Mouse (Mus musculus): ENCODE results near the gene Fkbpl. TPM values are rescaled to one million over a fixed set of nuclear protein-coding genes. Genes with fewer than 3 reads are reported as not detected.

The Fkbpl gene
- total and polyA plus RNA-seq, 3 experiments, result 1.6 to 11.9 (median 6.5) TPM

- Histone ChIP-seq H3K36me3 (replicated peaks) (peaks cover 34% of the 10 kb centered on the region), H3K4me3 (ENCODE audit: low read depth, low read length) (peak overlapping the region; percentile 68), H3K4me1 (ENCODE audit: insufficient read depth, low read depth, low read length) (peaks cover 38% of the 10 kb centered on the region), H3K9me3 (replicated peaks) (no peaks in the 10 kb centered on the region), H3K27me3 (ENCODE audit: insufficient read depth, low read length) (peaks cover 20% of the 10 kb centered on the region)
- no peak for ATAC-seq (ENCODE audit: extremely low read depth, insufficient number of reproducible peaks, low FRiP score, poor library complexity, severe bottlenecking)
- TF ChIP-seq GATA2 (IDR thresholded peaks at IDR 0.05; ENCODE audit: borderline replicate concordance, low read depth, low read length) (no peak), TAL1 (conservative IDR thresholded peaks at IDR 0.05; ENCODE audit: low read depth, low read length) (no peak), POLR2AphosphoS5 (IDR thresholded peaks at IDR 0.05; ENCODE audit: insufficient replicate concordance, low read depth, low read length) (no peak), CTCF (IDR thresholded peaks at IDR 0.05; ENCODE audit: low read depth, low read length) (no peak), GATA1 (IDR thresholded peaks at IDR 0.05; ENCODE audit: borderline replicate concordance, low read length) (no peak)
- no peak for DNase-seq (ENCODE audit: low spot score)
Observed at GRCm38 (mm10) chr17:34645256-34645829, 779 bp downstream of the Fkbpl start.

- Histone ChIP-seq H3K4me1 (ENCODE audit: insufficient read depth, low read depth, low read length) (peaks cover 38% of the 10 kb centered on the region), H3K36me3 (replicated peaks) (peaks cover 41% of the 10 kb centered on the region), H3K27me3 (ENCODE audit: insufficient read depth, low read length) (peaks cover 17% of the 10 kb centered on the region), H3K9me3 (replicated peaks) (no peaks in the 10 kb centered on the region), H3K4me3 (ENCODE audit: low read depth, low read length) (peak overlapping the region; percentile 68; the same call in 1 of the 2 replicates)
- no peak for TF ChIP-seq CTCF (IDR thresholded peaks at IDR 0.05; ENCODE audit: low read depth, low read length)
- no peak for TF ChIP-seq POLR2AphosphoS5 (IDR thresholded peaks at IDR 0.05; ENCODE audit: insufficient replicate concordance, low read depth, low read length)
- TF ChIP-seq GATA2 (IDR thresholded peaks at IDR 0.05; ENCODE audit: borderline replicate concordance, low read depth, low read length), result no peak
- no peak for TF ChIP-seq GATA1 (IDR thresholded peaks at IDR 0.05; ENCODE audit: borderline replicate concordance, low read length)
- no peak for TF ChIP-seq TAL1 (conservative IDR thresholded peaks at IDR 0.05; ENCODE audit: low read depth, low read length)
- DNase-seq (ENCODE audit: low spot score) (no peak), ATAC-seq (ENCODE audit: extremely low read depth, insufficient number of reproducible peaks, low FRiP score, poor library complexity, severe bottlenecking) (no peak)
Observed at GRCm38 (mm10) chr17:34645831-34646511, 1.4 kb downstream of the Fkbpl start.

GRCm38 (mm10) chr17:34646906-34647787 lies 2.6 kb downstream of the Fkbpl start, which contains the start of gene Atf6b:
Gene Atf6b (plus strand): TSS chr17:34647146.
- ATAC-seq (ENCODE audit: extremely low read depth, insufficient number of reproducible peaks, low FRiP score, poor library complexity, severe bottlenecking) (peak; percentile 94), DNase-seq (ENCODE audit: low spot score) (peak; percentile 99)
- Histone ChIP-seq H3K4me1 (ENCODE audit: insufficient read depth, low read depth, low read length) (peaks cover 44% of the 10 kb centered on the region), H3K9me3 (replicated peaks) (no peaks in the 10 kb centered on the region), H3K36me3 (replicated peaks) (peaks cover 52% of the 10 kb centered on the region), H3K27me3 (ENCODE audit: insufficient read depth, low read length) (peaks cover 9% of the 10 kb centered on the region; the same call in 1 of the 2 replicates), H3K4me3 (ENCODE audit: low read depth, low read length) (peak within 1 kb of the TSS; percentile 99)
- TF ChIP-seq POLR2AphosphoS5 (IDR thresholded peaks at IDR 0.05; ENCODE audit: insufficient replicate concordance, low read depth, low read length), result no peak
- TF ChIP-seq CTCF (IDR thresholded peaks at IDR 0.05; ENCODE audit: low read depth, low read length), result no peak
- no peak for TF ChIP-seq GATA2 (IDR thresholded peaks at IDR 0.05; ENCODE audit: borderline replicate concordance, low read depth, low read length)
- no peak for TF ChIP-seq TAL1 (conservative IDR thresholded peaks at IDR 0.05; ENCODE audit: low read depth, low read length)
- TF ChIP-seq GATA1 (IDR thresholded peaks at IDR 0.05; ENCODE audit: borderline replicate concordance, low read length), result no peak

GRCm38 (mm10) chr17:34648141-34648890 lies 3.8 kb downstream of the Fkbpl start:
- peaks cover 44% of the 10 kb centered on the region for H3K4me1 ChIP-seq (ENCODE audit: insufficient read depth, low read depth, low read length)
- H3K27me3 ChIP-seq (ENCODE audit: insufficient read depth, low read length), result 0 out of 2 replicates have a peak, but pooled peaks cover 3% of the 10 kb centered on the region
- H3K36me3 ChIP-seq (replicated peaks), result peaks cover 64% of the 10 kb centered on the region
- peak overlapping the region; percentile 99; the same call in 1 of the 2 replicates for H3K4me3 ChIP-seq (ENCODE audit: low read depth, low read length)
- TF ChIP-seq GATA2 (IDR thresholded peaks at IDR 0.05; ENCODE audit: borderline replicate concordance, low read depth, low read length) (no peak), GATA1 (IDR thresholded peaks at IDR 0.05; ENCODE audit: borderline replicate concordance, low read length) (no peak), TAL1 (conservative IDR thresholded peaks at IDR 0.05; ENCODE audit: low read depth, low read length) (no peak), POLR2AphosphoS5 (IDR thresholded peaks at IDR 0.05; ENCODE audit: insufficient replicate concordance, low read depth, low read length) (no peak), CTCF (IDR thresholded peaks at IDR 0.05; ENCODE audit: low read depth, low read length) (no peak)
- no peaks in the 10 kb centered on the region for H3K9me3 ChIP-seq (replicated peaks)
- DNase-seq (ENCODE audit: low spot score) (no peak), ATAC-seq (ENCODE audit: extremely low read depth, insufficient number of reproducible peaks, low FRiP score, poor library complexity, severe bottlenecking) (no peak)

GRCm38 (mm10) chr17:34649106-34649864 lies 4.7 kb downstream of the Fkbpl start:
- Histone ChIP-seq H3K9me3 (replicated peaks) (no peaks in the 10 kb centered on the region), H3K4me1 (ENCODE audit: insufficient read depth, low read depth, low read length) (peaks cover 44% of the 10 kb centered on the region), H3K27me3 (ENCODE audit: insufficient read depth, low read length) (no peaks in the 10 kb centered on the region), H3K36me3 (replicated peaks) (peaks cover 74% of the 10 kb centered on the region), H3K4me3 (ENCODE audit: low read depth, low read length) (no peak overlapping the region)
- no peak for ATAC-seq (ENCODE audit: extremely low read depth, insufficient number of reproducible peaks, low FRiP score, poor library complexity, severe bottlenecking)
- TF ChIP-seq TAL1 (conservative IDR thresholded peaks at IDR 0.05; ENCODE audit: low read depth, low read length) (no peak), GATA1 (IDR thresholded peaks at IDR 0.05; ENCODE audit: borderline replicate concordance, low read length) (no peak), POLR2AphosphoS5 (IDR thresholded peaks at IDR 0.05; ENCODE audit: insufficient replicate concordance, low read depth, low read length) (no peak), CTCF (IDR thresholded peaks at IDR 0.05; ENCODE audit: low read depth, low read length) (no peak), GATA2 (IDR thresholded peaks at IDR 0.05; ENCODE audit: borderline replicate concordance, low read depth, low read length) (no peak)
- no peak for DNase-seq (ENCODE audit: low spot score)
